Mouse (Mus musculus) forebrain, embryonic 15.5 days (tissue): ENCODE measurements at regions not wholly inside any gene's neighbourhood (a gene's known extent, or its start where the extent isn't known, plus 50 kb on each side); places are given as distances from the start of the nearest gene placed in this dataset.

Source experiments
- ATAC-seq: fragments of 200-750 bp; cut with Nextera tagmentation; replicated peaks from 2 replicates; pipeline ENCODE4 v1.8.0; 2017; ENCODE audit warnings: mild to moderate bottlenecking, moderate TSS enrichment, moderate library complexity
- H3K27ac ChIP-seq: fragments of 300-500 bp; sonication (generic); replicated peaks from 2 replicates; pipeline ENCODE4 v1.5.1; 2015; ENCODE audit warnings: mild to moderate bottlenecking, inconsistent platforms
- H3K27me3 ChIP-seq: fragments of 300-500 bp; sonication (generic); 2 replicates; pipeline ENCODE4 v1.6.1; 2015; ENCODE audit warnings: inconsistent platforms
- H3K36me3 ChIP-seq: fragments of 300-500 bp; sonication (generic); 2 replicates; pipeline ENCODE4 v1.6.1; 2015; ENCODE audit warnings: mild to moderate bottlenecking, inconsistent platforms
- H3K4me1 ChIP-seq: fragments of 300-500 bp; sonication (generic); 2 replicates; pipeline ENCODE4 v1.6.1; 2015; ENCODE audit warnings: inconsistent platforms
- H3K4me2 ChIP-seq: fragments of 300-500 bp; sonication (generic); replicated peaks from 2 replicates; pipeline ENCODE4 v1.6.1; 2015; ENCODE audit warnings: mild to moderate bottlenecking, inconsistent platforms
- H3K4me3 ChIP-seq: fragments of 300-500 bp; sonication (generic); 2 replicates; pipeline ENCODE4 v1.5.1; 2015; ENCODE audit warnings: mild to moderate bottlenecking, inconsistent platforms
- H3K9ac ChIP-seq: fragments of 300-500 bp; sonication (generic); replicated peaks from 2 replicates; pipeline ENCODE4 v1.6.1; 2015; ENCODE audit warnings: mild to moderate bottlenecking, inconsistent platforms
- H3K9me3 ChIP-seq: fragments of 300-500 bp; sonication (generic); 2 replicates; pipeline ENCODE4 v1.6.1; 2016; ENCODE audit warnings: inconsistent platforms
- WGBS: fragments of 180-500 bp; shearing (Covaris S2); methylation state at CpG from one replicate; pipeline ENCODE4 v1.1.7; 2015; ENCODE audit warnings: mixed read lengths; 5-methylcytosine and 5-hydroxymethylcytosine counted together

GRCm38 (mm10) chrX:142516406-142517131, 126.2 kb upstream of the Acsl4 start:
- 84% methylated on average over 5 of the region's 5 CpGs for WGBS
- no peak overlapping the region for H3K27ac ChIP-seq
- no peak overlapping the region for H3K9ac ChIP-seq
- no peaks in the 10 kb centered on the region for H3K36me3 ChIP-seq
- H3K4me1 ChIP-seq: no peaks in the 10 kb centered on the region
- H3K27me3 ChIP-seq: no peaks in the 10 kb centered on the region
- H3K4me2 ChIP-seq: no peak overlapping the region
- no peaks in the 10 kb centered on the region for H3K9me3 ChIP-seq
- no peak overlapping the region for H3K4me3 ChIP-seq
- no peak for ATAC-seq

GRCm38 (mm10) chrX:142517205-142517604, 126.9 kb upstream of the Acsl4 start:
- no peak overlapping the region for H3K4me3 ChIP-seq
- no peak for ATAC-seq
- no peak overlapping the region for H3K27ac ChIP-seq
- 81% methylated on average over 5 of the region's 5 CpGs for WGBS
- H3K36me3 ChIP-seq: no peaks in the 10 kb centered on the region
- no peak overlapping the region for H3K4me2 ChIP-seq
- H3K9me3 ChIP-seq: no peaks in the 10 kb centered on the region
- no peaks in the 10 kb centered on the region for H3K27me3 ChIP-seq
- no peak overlapping the region for H3K9ac ChIP-seq
- H3K4me1 ChIP-seq: no peaks in the 10 kb centered on the region

DNA sequence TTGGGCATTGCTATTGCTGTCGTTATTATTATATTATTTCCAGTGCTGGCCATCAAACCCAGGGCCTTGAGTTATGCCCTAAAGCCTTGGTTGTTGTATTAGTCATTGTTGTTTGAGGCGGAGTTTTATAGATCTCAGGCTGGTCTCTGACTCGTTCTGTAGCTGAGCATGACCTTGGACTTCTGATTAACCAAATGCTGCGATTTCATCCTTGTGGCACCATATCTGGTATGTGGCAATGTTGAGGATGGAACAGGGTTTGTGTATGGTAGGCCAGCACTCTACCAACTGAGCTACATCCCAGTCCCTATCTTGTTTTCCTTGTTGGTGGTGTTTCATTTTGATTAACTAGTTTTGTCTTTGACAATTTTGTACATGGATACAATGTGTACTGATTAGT, 130.7 kb upstream of the Acsl4 start:
- no peaks in the 10 kb centered on the region for H3K9me3 ChIP-seq

GRCm38 (mm10) chrX:142526953-142527352, 136.6 kb upstream of the Acsl4 start:
- no peaks in the 10 kb centered on the region for H3K27me3 ChIP-seq
- H3K4me3 ChIP-seq: no peak overlapping the region
- no peaks in the 10 kb centered on the region for H3K4me1 ChIP-seq
- H3K9ac ChIP-seq: no peak overlapping the region
- H3K36me3 ChIP-seq: no peaks in the 10 kb centered on the region
- ATAC-seq: no peak
- WGBS: 44% methylated on average over 1 of the region's 1 CpGs
- no peaks in the 10 kb centered on the region for H3K9me3 ChIP-seq
- H3K4me2 ChIP-seq: no peak overlapping the region
- no peak overlapping the region for H3K27ac ChIP-seq

More for the DNA sequence above, 130.7 kb upstream of the Acsl4 start:
- Histone ChIP-seq H3K4me1 (no peaks in the 10 kb centered on the region), H3K9ac (no peak overlapping the region), H3K4me2 (no peak overlapping the region), H3K27me3 (no peaks in the 10 kb centered on the region), H3K36me3 (no peaks in the 10 kb centered on the region), H3K27ac (no peak overlapping the region), H3K4me3 (no peak overlapping the region)
- WGBS: 88% methylated on average over 4 of the region's 4 CpGs
- ATAC-seq: no peak

DNA sequence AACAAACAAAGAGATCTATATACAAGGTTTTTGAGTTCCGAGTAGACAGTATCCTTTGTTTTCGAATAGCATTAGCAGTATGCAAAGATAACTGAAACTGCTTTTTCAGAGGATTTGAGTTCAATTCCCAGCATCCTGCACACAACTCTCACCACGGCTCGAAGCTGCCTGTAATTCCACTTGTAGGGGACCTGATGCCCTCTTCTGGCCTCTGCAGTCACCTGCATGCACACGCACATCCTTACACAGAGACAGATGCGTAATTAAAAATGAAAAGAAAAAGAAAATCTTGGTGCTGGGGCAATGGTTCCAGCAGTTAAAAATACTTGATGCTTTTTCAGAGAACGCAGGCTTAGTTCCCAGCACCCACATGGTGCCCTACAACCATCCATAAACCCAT, 139.6 kb upstream of the Acsl4 start:
- Histone ChIP-seq H3K9me3 (no peaks in the 10 kb centered on the region), H3K36me3 (no peaks in the 10 kb centered on the region), H3K9ac (no peak overlapping the region), H3K4me1 (no peaks in the 10 kb centered on the region), H3K4me3 (no peak overlapping the region), H3K4me2 (no peak overlapping the region), H3K27ac (no peak overlapping the region), H3K27me3 (no peaks in the 10 kb centered on the region)
- WGBS: 53% methylated on average over 7 of the region's 7 CpGs
- ATAC-seq: no peak

GRCm38 (mm10) chrX:142534780-142535179, 144.4 kb upstream of the Acsl4 start:
- ATAC-seq: no peak
- H3K36me3 ChIP-seq: no peaks in the 10 kb centered on the region
- WGBS: 40% methylated on average over 8 of the region's 8 CpGs
- no peak overlapping the region for H3K4me2 ChIP-seq
- no peak overlapping the region for H3K27ac ChIP-seq
- no peaks in the 10 kb centered on the region for H3K27me3 ChIP-seq
- no peak overlapping the region for H3K4me3 ChIP-seq
- no peaks in the 10 kb centered on the region for H3K4me1 ChIP-seq
- no peak overlapping the region for H3K9ac ChIP-seq
- no peaks in the 10 kb centered on the region for H3K9me3 ChIP-seq

- Histone ChIP-seq H3K9me3 (no peaks in the 10 kb centered on the region), H3K27me3 (no peaks in the 10 kb centered on the region), H3K4me2 (no peak overlapping the region), H3K4me3 (no peak overlapping the region), H3K9ac (no peak overlapping the region), H3K36me3 (no peaks in the 10 kb centered on the region), H3K4me1 (no peaks in the 10 kb centered on the region), H3K27ac (no peak overlapping the region)
- no peak for ATAC-seq
- WGBS: 94% methylated on average over 1 of the region's 1 CpGs
Observed at GRCm38 (mm10) chrX:142535540-142535939, 145.2 kb upstream of the Acsl4 start.

DNA sequence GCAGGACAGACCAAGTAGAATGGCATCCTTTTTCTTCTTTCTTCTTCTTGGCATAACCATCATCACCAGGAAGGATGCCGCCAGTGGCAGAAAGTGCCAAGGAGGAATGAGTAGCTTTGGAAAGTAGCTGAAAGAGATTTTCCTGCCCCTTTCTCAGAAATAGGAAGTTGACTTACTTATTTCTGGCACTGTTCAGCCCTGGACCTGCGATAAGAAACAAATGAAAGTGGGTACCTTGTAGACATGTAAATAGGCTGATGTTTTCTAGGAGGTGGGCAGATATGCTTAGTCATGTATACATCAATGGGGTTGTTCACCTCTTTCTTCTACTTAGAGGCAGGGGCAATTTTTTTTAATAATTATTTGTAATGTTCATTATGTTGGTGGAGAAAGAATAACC, 145.3 kb upstream of the Tmem164 start:
- Histone ChIP-seq H3K4me2 (no peak overlapping the region), H3K27me3 (no peaks in the 10 kb centered on the region), H3K4me1 (no peaks in the 10 kb centered on the region), H3K4me3 (no peak overlapping the region), H3K9ac (no peak overlapping the region), H3K9me3 (no peaks in the 10 kb centered on the region), H3K36me3 (no peaks in the 10 kb centered on the region), H3K27ac (no peak overlapping the region)
- ATAC-seq: no peak
- 93% methylated on average over 2 of the region's 2 CpGs for WGBS

DNA sequence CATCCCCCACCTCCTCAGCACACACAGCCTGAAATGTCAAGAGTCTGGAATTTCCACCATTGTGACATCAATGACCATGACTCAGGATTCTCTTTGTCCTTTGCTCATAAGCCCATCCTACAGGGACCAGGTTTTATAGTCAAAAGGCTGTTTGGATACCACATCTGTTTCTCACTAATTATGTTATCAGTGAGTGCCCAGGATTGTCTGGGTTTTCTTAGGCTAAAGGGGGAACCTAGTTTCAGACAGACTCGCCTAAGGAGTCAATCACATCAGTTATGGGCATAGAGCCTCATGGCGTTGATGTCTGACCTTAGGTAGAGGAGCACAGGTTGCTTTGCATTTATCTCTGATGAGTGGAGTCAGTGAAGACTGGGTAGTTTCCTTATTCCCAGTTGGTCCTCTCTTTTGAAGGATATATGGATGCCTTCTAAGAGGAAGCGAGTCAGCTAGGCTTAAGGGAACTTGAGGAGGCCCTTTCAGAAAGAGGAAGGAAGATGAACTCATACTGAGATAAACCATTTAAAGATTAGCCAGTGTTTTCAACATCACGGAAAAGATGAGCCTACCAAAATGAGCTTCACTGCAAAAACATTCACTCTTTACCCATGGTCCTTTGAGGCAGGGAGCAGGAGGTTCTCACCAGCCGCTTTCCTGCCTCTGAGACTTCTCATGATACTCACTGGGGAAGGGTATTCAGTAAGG, 143.8 kb upstream of the Tmem164 start:
- Histone ChIP-seq H3K9me3 (no peaks in the 10 kb centered on the region), H3K27ac (no peak overlapping the region), H3K4me1 (no peaks in the 10 kb centered on the region), H3K36me3 (no peaks in the 10 kb centered on the region), H3K4me2 (no peak overlapping the region), H3K9ac (no peak overlapping the region), H3K27me3 (no peaks in the 10 kb centered on the region), H3K4me3 (no peak overlapping the region)
- WGBS: 85% methylated on average over 5 of the region's 5 CpGs
- ATAC-seq: no peak

- WGBS: 13% methylated on average over 7 of the region's 7 CpGs
- Histone ChIP-seq H3K4me2 (no peak overlapping the region), H3K4me3 (no peak overlapping the region), H3K36me3 (no peaks in the 10 kb centered on the region), H3K27ac (no peak overlapping the region), H3K9ac (no peak overlapping the region), H3K27me3 (no peaks in the 10 kb centered on the region), H3K4me1 (no peaks in the 10 kb centered on the region), H3K9me3 (no peaks in the 10 kb centered on the region)
- ATAC-seq: peak; percentile 82
Observed at GRCm38 (mm10) chrX:142540264-142540663, 140.9 kb upstream of the Tmem164 start.

GRCm38 (mm10) chrX:142552196-142552595, 129.0 kb upstream of the Tmem164 start:
- Histone ChIP-seq H3K27me3 (no peaks in the 10 kb centered on the region), H3K4me1 (no peaks in the 10 kb centered on the region), H3K4me3 (no peak overlapping the region), H3K27ac (no peak overlapping the region), H3K36me3 (no peaks in the 10 kb centered on the region), H3K9me3 (no peaks in the 10 kb centered on the region), H3K9ac (no peak overlapping the region), H3K4me2 (no peak overlapping the region)
- no peak for ATAC-seq
- 87% methylated on average over 4 of the region's 4 CpGs for WGBS

GRCm38 (mm10) chrX:142554161-142554560, 127.0 kb upstream of the Tmem164 start:
- no peak overlapping the region for H3K4me3 ChIP-seq
- no peaks in the 10 kb centered on the region for H3K9me3 ChIP-seq
- WGBS: 24% methylated on average over 5 of the region's 5 CpGs
- H3K27me3 ChIP-seq: no peaks in the 10 kb centered on the region
- H3K4me2 ChIP-seq: no peak overlapping the region
- ATAC-seq: no peak
- H3K4me1 ChIP-seq: no peaks in the 10 kb centered on the region
- H3K9ac ChIP-seq: no peak overlapping the region
- H3K27ac ChIP-seq: no peak overlapping the region
- no peaks in the 10 kb centered on the region for H3K36me3 ChIP-seq

DNA sequence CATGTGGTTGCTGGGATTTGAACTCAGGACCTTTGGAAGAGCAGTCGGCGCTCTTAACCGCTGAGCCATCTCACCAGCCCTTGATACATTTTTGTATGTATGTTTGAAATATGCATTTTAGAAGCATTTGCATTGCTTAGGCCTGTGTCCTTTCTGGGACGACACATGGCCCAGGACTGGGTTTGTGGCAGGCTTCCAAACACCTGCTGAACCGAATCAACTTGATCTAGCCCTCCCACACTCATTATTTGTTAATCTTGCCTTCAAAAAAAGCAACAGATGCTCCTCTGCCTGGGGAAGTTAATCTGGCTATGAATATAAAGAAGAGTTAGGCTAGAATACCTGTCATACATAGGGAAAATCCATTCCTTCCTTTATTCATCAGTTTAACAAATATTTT, 123.7 kb upstream of the Tmem164 start:
- 70% methylated on average over 5 of the region's 5 CpGs for WGBS
- Histone ChIP-seq H3K27ac (no peak overlapping the region), H3K4me1 (no peaks in the 10 kb centered on the region), H3K9me3 (no peaks in the 10 kb centered on the region), H3K36me3 (no peaks in the 10 kb centered on the region), H3K27me3 (no peaks in the 10 kb centered on the region), H3K9ac (no peak overlapping the region), H3K4me2 (no peak overlapping the region), H3K4me3 (no peak overlapping the region)
- ATAC-seq: no peak
